Mouse (Mus musculus) kidney, adult 2 months (tissue): ENCODE results near the gene Abat.

Experiments used
- CTCF ChIP-seq: fragments of 200-500 bp; conservative IDR thresholded peaks from 2 replicates; pipeline ENCODE4 v1.5.1; 2011; ENCODE audit warnings: low read depth, mild to moderate bottlenecking, control low read depth, low read length, moderate library complexity, mixed read lengths; ENCODE audit not compliant: insufficient read depth, insufficient read length
- POLR2A ChIP-seq: fragments of 200-500 bp; IDR thresholded peaks from one replicate; pipeline ENCODE4 v1.6.1; 2011; ENCODE audit warnings: low read depth, low read length, control low read depth

- TF ChIP-seq POLR2A (no peak), CTCF (no peak)
Observed at GRCm38 (mm10) chr16:8509894-8510293, 3.3 kb upstream of the Abat start.
